Mouse (Mus musculus): ENCODE measurements around the gene Dpp8.
"Not testable (repeated sequence)": the region's sequence is repeated elsewhere in the genome, so short reads cannot be mapped to it uniquely, and the experiment has no call there.

Dpp8 gene

DNA sequence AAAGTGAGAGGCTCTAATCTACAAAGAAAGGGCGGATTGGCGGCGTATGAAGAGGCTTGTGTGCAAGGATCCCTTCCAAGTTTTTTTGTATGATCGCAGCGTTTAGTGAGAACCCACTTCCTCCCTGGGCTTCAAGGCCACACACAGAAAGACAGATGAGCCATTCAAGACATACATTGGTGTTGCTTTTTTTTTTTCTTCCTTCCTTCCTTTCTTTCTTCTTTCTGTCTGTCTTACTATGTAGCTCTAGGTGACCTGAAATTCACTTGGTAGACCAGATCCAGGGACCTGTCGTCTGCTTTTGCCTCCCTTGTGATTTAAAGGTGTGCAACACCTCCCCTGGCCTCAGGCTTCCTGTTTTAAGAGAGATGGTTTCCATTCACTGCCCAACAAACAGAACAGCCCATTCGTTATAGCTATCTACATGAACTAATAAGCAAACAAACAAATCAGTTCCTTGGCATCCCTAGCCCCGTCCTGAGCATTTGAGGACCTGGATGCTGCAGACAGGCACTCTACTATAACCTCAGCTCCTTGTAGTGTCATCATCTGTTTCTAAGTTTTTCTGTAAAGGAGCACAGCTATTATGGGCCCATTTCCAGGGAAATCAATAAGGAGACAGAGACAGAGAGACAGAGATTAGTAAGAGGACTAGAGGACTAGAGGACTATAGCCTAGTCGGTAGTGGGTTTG lies 10.2 kb upstream of the Dpp8 start:
- no peak for DNase-seq (ENCODE audit: low read depth)

DNA sequence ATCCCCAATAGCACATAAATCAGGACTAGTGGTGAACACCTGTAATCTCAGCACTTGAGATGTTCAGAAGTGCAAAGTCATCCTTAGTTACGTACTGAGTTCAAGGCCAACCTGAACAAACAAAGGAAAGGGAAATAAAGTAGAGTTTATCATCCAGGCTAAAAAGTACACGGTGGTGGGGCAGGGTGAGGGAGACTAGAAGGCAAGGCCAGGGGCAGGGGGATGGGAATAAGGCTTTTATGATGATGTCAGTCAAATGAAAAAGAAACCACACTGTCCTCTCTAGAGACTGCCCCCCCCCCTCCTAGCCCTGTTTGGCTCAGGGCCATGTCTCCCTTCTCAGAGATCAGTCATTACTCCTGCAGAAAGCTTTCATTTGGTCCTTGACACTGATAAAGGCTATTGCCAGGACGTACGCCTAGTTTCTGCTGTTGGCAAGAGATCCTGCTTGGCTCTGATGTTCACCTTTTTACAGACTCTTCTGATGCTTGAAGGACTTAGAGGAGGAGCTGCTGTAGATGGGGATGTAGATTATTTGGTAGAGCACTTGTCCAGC lies 9.6 kb upstream of the Dpp8 start:
- DNase-seq (ENCODE audit: low read depth) = no peak

DNA sequence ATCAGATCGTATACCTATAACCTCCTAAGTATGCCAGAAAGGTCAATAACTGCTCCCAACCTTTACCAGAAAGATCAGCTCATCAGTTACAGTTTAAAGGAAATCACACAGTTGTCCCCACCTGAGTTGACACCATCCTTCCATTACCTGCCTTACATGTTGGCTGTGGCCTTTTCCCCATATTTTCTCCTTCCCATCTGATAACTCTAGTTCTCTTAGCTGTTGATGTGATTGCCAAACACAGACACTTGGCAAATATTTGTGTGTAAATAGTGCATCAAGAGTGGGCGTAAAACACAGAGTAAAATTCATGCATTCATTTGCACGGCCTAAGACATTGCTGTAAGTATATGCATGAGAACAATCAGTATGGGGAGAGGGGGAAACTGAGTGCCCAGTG lies 8.8 kb upstream of the Dpp8 start:
- DNase-seq (ENCODE audit: low read depth) = no peak

DNA sequence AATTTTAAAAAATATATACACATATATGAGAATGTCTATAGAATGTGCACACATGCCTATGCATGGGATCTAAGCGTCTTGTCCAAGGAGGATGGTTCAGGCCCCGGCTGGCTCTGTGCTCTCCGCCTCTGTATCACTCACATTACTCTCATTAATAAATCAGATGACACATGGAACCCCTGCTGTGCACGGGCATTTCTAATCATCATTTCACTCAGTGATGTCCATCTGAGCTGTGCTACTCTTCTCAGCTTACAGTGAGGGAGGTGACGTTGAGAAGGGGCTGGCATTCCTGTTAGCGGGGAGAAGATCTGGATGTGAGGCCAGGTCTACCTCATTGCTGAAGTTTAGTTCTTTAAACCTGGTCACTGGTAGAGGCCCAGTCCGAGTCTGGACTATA lies 5.0 kb upstream of the Dpp8 start:
- DNase-seq (ENCODE audit: low read depth) = no peak

DNA sequence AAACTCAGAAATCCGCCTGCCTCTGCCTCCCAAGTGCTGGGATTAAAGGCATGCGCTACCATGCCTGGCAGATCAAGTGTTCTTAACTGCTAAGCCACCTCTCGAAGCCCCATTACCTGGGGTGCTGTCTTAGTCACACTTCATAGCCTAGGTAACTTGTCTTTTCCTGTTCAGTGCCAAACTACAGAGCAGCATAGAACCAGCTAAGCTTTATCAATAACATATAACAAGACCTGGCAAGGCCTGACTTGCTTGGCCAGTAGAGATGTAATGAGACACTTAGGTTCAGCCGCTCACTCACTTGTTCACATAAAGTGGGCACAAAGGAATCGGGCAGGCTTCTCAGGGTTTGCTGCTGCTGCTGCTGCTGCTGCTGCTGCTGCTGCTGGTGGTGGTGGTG lies 3.9 kb upstream of the Dpp8 start:
- no peak for DNase-seq (ENCODE audit: low read depth)

DNA sequence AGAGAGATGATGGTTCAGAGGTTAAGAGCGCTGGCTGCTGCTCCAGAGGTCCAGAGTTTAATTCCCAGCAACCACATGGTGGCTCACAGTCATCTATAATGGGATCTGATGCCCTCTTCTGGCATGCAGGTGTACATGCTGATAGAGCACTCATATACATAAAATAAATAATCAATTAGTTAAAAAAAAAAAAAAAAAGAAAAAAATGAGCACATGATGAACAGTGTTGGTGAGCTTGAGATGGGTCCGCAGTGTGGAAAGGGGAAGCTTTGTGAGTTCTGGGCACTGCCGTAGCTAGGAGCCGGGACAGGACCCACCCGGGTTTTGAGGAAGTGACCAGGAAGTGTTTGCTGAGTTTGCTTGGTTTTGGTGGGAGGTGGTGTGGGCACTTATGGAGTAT lies 859 bp upstream of the Dpp8 start:
- DNase-seq (ENCODE audit: low read depth) = not testable (repeated sequence)

DNA sequence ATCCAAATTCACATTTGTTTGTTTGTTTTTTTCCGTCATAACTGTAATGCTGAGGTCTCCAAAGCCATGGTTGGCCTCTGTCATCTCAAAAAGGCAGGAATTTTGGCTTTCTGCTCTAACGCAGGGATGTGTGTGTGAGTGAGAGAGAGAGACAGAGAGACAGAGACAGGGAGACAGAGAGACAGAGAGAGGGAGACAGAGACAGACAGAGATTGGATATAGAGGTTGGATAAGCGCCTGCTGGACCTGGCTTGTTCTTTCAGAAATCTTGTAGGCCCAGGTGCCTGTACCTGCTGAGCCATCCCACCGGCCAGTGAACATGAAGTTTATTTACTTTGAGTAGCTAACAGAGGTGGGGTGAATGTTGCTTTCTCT lies 333 bp upstream of the Dpp8 start:
- no peak for DNase-seq (ENCODE audit: low read depth)

DNA sequence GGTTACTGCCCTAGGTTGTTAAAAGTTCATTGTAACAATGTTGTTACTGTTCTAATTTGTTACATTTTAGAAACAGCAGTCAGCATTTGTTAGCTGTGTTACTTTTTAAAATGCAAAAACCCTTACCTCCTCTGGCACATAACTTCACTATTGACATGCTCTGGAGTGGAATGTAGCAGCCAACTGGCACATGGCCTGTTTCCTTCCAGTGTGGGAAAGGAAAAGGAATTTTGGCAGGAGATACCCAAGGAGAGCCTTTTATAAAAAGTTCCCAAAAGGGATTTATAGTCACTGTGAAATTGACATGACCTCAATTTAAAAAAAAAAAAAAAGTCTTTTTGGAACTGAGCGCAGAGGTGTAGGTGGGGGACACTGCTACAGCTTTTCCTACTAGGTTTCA lies 4.2 kb downstream of the Dpp8 start:
- no peak for DNase-seq (ENCODE audit: low read depth)

DNA sequence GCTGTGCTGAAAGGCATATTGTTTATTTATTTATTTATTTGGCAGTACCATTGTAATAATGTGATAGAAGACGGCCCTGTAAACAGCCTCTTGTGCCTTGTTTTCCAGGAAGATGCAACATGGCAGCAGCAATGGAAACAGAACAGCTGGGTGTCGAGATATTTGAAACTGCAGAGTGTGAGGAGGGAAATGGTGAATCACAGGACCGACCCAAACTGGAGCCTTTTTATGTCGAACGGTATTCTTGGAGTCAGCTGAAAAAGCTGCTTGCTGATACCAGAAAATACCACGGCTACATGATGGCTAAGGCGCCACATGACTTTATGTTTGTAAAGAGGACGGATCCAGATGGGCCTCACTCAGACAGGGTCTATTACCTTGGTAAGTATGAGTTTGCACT lies 4.6 kb downstream of the Dpp8 start:
- DNase-seq (ENCODE audit: low read depth) = no peak

DNA sequence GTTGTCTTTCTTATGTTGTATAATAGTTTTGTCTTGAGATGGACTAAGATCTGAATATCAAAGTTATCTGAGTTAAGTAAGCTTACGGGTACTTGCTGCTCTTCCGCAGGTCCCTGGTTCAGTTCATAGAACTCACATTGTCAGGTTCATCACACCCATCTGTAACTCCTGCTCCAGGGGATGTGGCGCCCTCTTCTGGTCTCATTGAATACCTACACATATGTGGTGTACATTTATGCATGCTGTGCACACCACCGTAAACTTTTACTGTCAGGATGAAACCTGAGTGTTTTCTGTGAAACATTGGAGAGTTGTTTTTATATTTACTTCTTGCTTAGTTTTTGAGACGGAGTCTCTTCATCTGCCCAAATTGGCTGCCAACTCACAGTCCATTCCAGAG lies 9.2 kb downstream of the Dpp8 start:
- peak; percentile 52 for DNase-seq (ENCODE audit: low read depth)

DNA sequence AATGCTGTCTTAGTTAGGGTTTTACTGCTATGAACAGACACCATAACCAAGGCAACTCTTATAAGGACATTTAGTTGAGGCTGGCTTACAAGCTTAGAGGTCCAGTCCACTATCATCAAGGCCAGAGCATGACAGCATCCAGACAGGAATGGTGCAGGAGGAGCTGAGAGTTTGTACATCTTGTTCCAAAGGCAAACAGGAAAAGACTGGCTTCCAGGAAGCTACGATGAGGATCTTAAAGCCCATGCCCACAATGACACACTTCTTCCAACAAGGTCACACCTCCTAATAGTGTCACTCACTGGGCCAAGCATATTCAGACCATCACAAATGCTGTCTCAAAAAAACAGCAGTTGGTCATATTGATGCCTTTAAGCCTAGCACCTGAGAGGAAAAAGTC lies 14.8 kb downstream of the Dpp8 start:
- DNase-seq (ENCODE audit: low read depth) = no peak

DNA sequence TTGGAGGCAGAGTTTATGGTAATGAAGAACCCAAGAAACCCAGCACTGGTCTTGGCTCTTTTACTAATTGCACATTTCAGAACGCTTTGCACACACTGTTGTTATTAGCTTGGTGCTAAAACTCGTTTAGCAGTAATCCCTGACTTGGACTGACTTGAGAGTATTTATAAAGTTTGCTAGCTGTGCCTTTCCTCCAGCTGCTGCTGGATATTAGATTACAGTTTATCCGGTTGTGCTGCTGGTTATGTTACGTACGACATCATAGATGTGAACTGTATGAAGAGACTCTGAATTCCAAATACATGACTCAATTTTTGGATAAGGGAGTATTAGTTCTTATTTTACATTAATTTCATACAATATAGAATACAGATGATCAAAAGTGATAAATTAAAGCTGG lies 17.2 kb downstream of the Dpp8 start:
- DNase-seq (ENCODE audit: low read depth) = no peak

DNA sequence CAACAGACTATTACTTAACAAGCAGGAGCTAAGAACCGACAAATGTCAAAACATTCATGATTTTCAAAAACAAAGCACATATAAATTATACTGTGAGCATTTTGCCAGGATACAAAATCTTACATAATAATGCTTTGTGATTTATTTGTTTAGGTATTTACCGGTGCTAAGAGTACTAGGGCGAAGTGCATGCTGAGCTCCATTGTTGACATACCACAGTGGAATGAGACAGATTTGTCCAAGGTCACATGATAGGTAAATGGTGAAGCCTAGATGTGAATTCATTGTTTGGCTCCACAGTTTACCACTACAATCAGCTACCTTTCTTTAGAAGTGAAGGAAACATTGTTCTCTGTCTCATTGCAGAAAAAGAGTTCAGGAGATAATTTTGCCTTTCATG lies 18.8 kb downstream of the Dpp8 start:
- DNase-seq (ENCODE audit: low read depth) = no peak

DNA sequence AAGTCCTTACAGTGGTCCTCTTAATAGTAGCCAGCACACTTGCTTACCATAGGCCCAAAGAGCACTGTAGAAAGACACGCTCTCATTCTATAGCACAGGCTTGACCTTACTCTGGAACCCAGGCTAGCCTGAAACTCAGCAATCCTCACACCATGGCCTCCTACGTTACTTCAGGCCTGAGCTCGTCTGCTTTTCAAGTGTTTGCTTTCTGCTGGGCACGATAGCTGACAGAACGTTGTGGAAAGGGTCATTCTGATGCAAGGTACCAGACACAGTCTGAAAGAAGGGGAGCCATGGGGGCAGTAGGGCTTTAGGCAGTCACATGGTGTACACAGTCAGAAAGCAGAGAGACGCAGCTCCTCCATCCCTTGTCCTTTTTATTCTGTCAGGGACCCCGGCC lies 32.0 kb downstream of the Dpp8 start:
- DNase-seq (ENCODE audit: low read depth) = no peak

DNA sequence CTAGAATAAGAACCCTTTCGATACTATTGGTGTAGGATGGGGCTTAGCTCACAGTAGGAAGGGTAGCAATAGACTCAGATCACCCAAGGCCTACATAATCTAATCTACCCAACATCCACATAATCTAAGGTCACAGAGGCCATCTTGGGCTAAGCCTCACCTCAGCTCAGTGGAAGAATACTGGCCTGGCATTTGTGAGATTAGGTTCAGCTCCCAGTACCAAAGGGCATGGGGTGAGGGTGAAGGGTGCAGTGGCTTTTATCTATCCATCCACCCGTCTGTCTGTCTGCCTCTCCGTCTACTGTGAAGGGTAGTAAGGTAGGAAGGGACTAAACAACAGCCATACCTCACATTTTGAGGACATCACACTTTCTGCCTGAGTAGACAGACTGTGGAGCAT lies 38.4 kb downstream of the Dpp8 start:
- no peak for DNase-seq (ENCODE audit: low read depth)

DNA sequence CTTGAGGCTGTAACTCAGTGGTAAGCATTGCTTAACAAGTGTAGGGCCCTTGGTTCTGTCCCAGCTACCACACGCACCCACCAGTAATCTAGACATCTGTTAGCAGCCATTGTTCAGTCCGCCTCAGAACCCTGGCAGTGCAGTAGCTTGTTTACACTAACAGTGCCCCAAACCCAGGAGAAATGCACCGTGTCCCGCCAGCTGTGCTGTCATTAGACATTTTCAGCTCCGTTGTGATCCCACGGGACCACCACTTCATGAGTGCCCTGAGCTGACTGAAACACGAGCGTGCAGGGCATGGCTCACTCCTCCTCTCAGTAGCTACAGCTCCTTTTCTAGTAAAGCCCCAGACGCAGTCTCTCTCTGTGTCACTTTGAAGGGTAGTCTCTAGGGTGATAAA lies 41.3 kb downstream of the Dpp8 start:
- DNase-seq (ENCODE audit: low read depth) = no peak

DNA sequence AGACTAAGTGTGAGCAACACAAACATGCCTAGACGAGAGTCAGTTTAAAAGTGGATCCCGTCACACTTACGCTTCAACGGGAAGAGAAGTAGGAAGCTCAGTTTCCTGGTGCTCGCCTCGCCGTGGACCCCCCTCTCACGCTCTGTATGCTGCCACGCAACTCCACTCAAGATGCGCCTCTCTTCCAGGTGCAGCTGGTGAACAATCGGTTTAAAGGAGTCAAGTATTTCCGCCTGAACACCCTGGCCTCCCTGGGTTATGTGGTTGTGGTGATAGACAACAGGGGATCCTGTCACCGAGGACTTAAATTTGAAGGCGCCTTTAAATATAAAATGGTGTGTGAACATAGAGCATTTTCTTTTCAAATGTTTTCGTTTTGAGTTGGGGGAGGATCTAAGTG lies 42.0 kb downstream of the Dpp8 start:
- no peak for DNase-seq (ENCODE audit: low read depth)

DNA sequence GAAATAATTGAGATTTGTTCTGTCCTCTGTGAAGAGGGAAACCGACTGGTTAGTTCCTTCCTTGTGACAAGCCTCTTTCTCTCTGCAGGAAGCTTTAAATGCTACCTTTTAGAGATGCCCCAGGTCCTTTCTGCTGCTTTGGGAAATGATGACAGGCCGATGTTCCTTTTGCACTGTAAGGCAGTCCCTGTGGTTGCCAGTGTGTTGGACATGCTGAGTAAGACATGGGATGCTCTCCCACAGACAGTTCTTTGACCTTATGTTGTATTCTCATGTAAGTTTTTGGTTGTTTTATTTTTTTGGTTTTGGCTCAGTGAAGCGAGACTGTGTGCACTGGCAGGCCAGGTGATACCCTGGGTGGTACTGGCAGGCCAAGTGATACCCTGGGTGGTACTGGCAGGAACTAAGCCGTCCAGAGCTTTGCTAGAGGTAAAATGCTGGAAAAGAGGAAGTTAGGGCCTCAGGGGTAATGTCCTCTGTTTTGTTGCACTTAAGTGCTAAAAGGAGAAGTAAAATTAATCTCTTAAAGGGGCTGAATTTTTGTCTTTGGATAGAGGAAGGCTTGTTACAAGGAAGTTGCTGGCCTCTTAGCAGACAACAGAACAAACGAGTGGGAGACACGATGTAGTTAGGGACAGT lies 42.8 kb downstream of the Dpp8 start:
- no peak for DNase-seq (ENCODE audit: low read depth)

DNA sequence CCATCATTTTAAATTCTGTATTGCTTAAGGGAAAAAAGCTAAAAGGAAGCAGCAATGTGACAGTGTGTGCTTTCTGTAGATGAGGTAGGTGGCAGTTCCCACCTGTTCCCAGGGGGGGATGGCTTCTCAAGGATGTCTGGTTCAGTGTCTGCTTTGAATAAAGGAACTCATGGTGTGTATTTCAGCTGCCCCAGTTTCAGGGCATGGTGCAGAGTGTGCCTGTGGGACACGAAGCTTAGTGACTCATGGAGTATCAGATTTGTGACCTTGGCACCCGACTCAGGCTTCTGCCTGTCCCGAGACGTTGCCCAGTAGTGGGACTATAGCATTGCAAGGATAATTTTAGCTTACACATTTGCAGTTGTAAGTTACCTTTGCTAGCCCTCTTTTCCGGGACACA lies 45.3 kb downstream of the Dpp8 start:
- no peak for DNase-seq (ENCODE audit: low read depth)

DNA sequence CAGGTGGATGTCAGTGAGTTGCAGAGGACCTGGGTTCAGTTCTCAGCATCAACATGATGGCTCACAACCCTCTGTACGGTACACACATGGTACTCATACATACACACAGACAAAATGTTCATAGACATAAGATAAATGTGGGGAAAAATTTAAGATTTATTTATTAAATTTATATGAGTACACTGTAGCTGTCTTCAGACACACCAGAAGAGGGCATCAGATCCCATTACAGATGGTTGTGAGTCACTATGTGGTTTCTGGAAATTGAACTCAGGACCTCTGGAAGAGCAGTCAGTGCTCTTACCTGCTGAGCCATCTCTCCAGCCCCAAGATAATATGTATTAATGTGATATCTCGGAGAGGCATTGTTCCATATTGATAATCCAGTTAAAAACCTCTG lies 47.9 kb downstream of the Dpp8 start:
- DNase-seq (ENCODE audit: low read depth) = not testable (repeated sequence)

DNA sequence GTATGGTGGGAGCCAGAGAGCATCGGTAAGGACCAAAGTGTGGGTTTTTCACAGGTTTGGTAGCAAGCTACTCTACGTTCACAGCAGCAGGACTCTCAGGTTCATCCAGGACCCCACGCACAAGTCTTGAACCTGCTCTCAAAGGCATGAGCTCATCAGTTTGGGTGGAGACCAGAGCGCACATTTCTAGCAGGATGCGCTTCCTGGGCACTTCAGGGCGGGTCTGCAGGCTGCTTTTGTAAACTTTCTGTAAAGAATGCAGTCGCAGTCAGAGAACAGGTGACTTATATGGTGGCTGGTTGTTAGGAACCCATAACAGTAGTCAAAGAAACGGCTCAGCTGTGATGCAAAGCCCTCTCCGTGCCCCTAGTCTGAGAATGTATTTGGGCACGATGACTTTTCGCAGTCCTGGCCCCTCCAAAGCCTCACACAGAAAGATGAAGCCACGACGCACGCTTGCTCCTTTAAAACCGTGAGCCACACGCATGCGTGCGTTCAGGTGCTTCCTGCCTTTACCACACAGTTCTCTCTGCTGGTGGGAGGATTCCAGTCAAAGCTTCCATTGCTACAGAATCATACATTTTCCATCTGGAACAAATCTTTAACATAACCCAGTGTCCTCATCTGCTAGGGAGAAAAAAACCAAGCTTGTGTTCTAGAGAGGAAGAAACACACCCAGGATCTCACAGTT lies 51.0 kb downstream of the Dpp8 start:
- peak; percentile 50 for DNase-seq (ENCODE audit: low read depth)

DNA sequence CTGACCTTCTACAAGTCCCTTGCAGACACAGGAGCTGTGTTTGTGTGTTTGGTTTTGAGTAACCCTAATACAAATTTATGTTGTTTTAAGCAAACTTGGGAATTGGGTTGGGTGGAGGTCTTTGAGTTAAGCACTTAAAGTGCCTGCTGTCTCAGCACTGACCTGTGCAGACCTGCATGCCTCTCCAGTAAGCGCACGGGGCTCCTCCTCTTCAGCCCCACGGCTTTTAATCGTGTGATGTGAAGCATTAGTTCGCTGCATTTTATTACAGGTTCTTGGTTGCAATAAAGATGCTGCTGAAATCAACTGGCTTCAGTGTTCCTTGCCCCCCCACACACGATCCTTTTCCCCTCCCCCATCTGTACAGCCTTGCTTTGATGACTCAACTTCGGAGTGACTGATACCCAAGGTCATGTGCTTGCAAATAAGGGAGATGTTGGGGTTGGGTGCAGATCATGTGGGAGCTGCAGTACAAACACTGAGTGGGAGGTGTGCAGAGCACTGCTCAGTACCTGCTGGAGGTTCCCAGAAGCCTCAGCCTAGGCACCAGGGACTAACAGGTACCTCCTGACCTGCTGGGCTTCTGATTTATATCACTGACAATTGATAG lies 52.1 kb downstream of the Dpp8 start:
- DNase-seq (ENCODE audit: low read depth) = peak; percentile 13

DNA sequence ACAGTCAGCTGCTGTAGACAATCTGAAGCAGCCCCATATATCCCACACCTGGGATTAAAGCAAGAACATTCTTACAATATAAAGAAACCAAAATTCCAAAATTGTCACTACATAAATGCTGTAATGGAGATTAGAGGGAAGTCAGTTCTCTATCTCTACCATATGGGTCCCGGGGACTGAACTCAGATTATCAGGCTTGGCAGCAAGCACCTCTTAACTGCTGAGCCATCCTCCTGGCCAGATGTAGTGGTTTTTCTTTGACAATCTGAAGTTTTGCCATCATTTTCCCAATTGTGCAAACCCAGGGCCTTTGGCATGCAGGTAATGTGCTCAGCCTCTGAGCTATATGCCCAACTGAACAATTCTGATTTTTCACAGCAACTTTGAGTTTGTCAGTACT lies 53.1 kb downstream of the Dpp8 start:
- DNase-seq (ENCODE audit: low read depth) = no peak

All from naive thymus-derived CD4-positive, alpha-beta T cell, adult 2 months (primary cell).